Mouse (Mus musculus): Measurements from ENCODE around the gene Notch2. TPM values are rescaled to one million over a fixed set of nuclear protein-coding genes. Genes with fewer than 3 reads are reported as not detected.

Gene Notch2
- polyA plus RNA-seq, 1 experiment from 2014 or later, result 14.5 TPM

DNA sequence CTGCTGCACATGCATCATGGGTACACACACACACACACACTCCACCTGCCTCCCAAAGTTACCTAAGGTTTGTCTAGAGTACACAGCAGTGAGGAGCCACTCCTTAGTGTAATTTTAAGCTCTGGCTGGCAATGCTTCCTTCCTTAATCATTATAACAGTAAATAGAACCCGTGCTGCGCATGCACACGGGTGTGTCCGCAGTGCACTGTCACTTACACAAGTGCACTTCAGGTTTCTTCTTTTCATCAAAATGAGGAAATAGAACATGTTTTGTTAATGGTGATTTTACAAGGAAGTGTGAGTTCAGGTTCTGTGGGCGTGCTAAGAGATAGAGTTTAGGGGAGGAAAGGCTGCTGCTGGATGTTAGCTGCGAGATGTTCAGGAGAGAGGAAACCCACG lies 17.8 kb downstream of the Notch2 start:
- Histone ChIP-seq H3K27ac (replicated peaks in 1 of 2; ENCODE audit: control insufficient read depth in 1 of 2, insufficient read depth in 1 of 2, low read depth in 2 of 2, low read length in 2 of 2) (no peak overlapping the region), H3K9ac (ENCODE audit: low read length) (no peak overlapping the region), H3K4me1 (ENCODE audit: control insufficient read depth in 2 of 2, insufficient read depth in 2 of 2, low read length in 2 of 2) (peaks cover 38 to 79% of the 10 kb centered on the region in 2 experiments), H3K4me2 (ENCODE audit: low read length) (no peak overlapping the region), H3K27me3 (ENCODE audit: control insufficient read depth, insufficient read depth, low read length) (no peaks in the 10 kb centered on the region), H3K9me3 (ENCODE audit: control insufficient read depth, low read length) (no peaks in the 10 kb centered on the region), H3K4me3 (ENCODE audit: control insufficient read depth in 1 of 2, insufficient read depth in 1 of 2, low read depth in 1 of 2, low read length in 2 of 2) (no peak overlapping the region), H3K36me3 (ENCODE audit: control insufficient read depth, insufficient read depth, low read length) (no peaks in the 10 kb centered on the region)
- WGBS, result 78% methylated on average over 7 of the region's 7 CpGs
- ATAC-seq (ENCODE audit: insufficient number of reproducible peaks, insufficient read depth, low FRiP score, low read depth), result no peak

DNA sequence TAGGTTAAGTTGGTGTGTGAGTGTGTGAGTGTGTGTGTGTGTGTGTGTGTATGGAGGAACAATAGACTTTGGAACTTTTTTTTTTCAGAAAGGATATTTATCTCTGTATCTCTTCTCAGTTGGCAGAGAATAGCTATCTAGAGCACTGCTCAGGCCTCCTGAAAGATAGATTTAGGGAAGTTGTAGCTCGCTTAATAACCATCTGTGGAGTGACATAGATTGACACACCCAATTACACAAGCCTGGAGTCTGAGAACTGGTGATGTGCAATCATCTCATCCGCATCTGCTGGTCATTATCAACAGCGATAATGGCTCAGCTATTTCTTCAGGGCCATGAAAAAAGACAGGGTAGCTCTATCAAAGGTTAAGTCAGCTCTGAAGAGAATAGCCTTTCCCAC lies 18.9 kb downstream of the Notch2 start:
- Histone ChIP-seq H3K4me1 (ENCODE audit: control insufficient read depth in 2 of 2, insufficient read depth in 2 of 2, low read length in 2 of 2) (peaks cover 31 to 75% of the 10 kb centered on the region in 2 experiments), H3K4me2 (ENCODE audit: low read length) (no peak overlapping the region)
- 72% methylated on average over 3 of the region's 3 CpGs for WGBS

DNA sequence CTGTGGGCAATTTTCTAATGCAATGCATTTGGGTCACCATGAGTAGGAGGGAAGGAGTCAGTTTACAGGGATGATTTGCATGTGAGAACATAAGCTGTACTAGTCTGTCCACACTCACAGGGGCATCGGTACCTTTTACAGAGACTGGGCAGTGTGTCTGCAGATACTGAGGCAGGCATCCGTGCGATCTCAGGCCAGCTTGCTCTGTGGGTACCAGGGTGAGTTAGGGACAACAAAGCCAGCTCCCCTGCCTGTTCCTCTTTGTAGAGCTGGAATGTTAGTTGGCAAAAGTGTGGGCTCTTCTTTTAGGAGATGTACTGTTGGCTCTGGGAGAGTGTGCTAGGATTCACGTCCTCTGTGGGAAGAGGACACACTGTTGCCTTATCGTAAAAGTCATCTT lies 19.6 kb downstream of the Notch2 start:
- Histone ChIP-seq H3K4me3 (ENCODE audit: control insufficient read depth in 1 of 2, insufficient read depth in 1 of 2, low read depth in 1 of 2, low read length in 2 of 2) (no peak overlapping the region), H3K27me3 (ENCODE audit: control insufficient read depth, insufficient read depth, low read length) (no peaks in the 10 kb centered on the region), H3K36me3 (ENCODE audit: control insufficient read depth, insufficient read depth, low read length) (no peaks in the 10 kb centered on the region), H3K4me1 (ENCODE audit: control insufficient read depth in 2 of 2, insufficient read depth in 2 of 2, low read length in 2 of 2) (peaks cover 30 to 76% of the 10 kb centered on the region in 2 experiments), H3K4me2 (ENCODE audit: low read length) (no peak overlapping the region), H3K9ac (ENCODE audit: low read length) (no peak overlapping the region), H3K27ac (replicated peaks in 1 of 2; ENCODE audit: control insufficient read depth in 1 of 2, insufficient read depth in 1 of 2, low read depth in 2 of 2, low read length in 2 of 2) (no peak overlapping the region), H3K9me3 (ENCODE audit: control insufficient read depth, low read length) (no peaks in the 10 kb centered on the region)
- WGBS, result 39% methylated on average over 5 of the region's 5 CpGs
- ATAC-seq (ENCODE audit: insufficient number of reproducible peaks, insufficient read depth, low FRiP score, low read depth), result no peak

More for the DNA sequence above, 18.9 kb downstream of the Notch2 start:
- ATAC-seq (ENCODE audit: insufficient number of reproducible peaks, insufficient read depth, low FRiP score, low read depth), result no peak
- no peaks in the 10 kb centered on the region for H3K36me3 ChIP-seq (ENCODE audit: control insufficient read depth, insufficient read depth, low read length)
- H3K9ac ChIP-seq (ENCODE audit: low read length), result no peak overlapping the region
- H3K27me3 ChIP-seq (ENCODE audit: control insufficient read depth, insufficient read depth, low read length), result no peaks in the 10 kb centered on the region
- no peaks in the 10 kb centered on the region for H3K9me3 ChIP-seq (ENCODE audit: control insufficient read depth, low read length)
- no peak overlapping the region for H3K27ac ChIP-seq (replicated peaks in 1 of 2; ENCODE audit: control insufficient read depth in 1 of 2, insufficient read depth in 1 of 2, low read depth in 2 of 2, low read length in 2 of 2)
- no peak overlapping the region for H3K4me3 ChIP-seq (ENCODE audit: control insufficient read depth in 1 of 2, insufficient read depth in 1 of 2, low read depth in 1 of 2, low read length in 2 of 2)

DNA sequence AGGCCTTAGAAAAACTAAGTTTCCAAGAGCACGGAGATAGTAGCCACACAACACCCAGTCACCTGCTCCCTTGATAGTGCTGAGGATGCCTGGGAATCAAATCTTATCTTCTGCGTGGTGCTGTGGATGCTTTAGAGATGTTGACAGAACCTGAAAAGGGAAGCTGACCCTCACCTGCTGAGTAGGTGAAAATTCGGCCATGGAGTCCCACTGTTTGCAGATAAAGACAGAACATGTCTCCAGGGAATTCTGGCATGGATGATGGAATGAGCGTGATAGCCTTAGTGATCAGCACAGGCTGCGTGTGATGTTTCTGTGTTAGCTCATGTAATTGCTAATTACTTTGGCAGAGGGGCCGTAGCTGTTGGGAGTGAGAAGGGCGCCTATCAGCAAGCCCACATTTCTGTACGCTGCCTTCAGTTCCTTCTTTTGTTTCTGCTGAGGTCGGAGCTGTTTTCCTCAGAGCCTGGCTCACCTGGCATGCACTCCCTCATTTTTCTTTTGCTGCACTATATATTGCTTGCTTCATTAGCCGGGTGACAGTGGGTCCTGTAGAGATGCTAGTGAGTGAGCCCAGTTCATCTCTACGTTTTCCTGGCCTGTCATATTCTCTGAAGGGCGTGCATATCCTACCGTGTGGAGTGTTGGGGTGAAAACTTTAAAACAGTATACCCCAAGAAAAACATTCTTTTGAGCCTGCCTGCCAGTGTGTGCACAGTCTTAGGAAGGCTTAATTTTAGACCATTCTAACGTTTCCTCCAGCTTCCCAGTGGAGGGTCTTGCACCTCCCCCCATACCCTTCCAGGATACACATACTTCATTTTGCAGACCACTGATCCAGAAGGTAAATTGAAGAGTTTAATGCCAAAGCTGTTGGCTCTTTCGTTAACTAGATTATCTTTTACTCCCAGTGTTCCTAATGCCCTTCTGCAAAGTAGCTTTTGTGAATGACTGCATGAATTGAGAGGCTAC lies 21.6 kb downstream of the Notch2 start:
- Histone ChIP-seq H3K9me3 (ENCODE audit: control insufficient read depth, low read length) (no peaks in the 10 kb centered on the region), H3K4me2 (ENCODE audit: low read length) (no peak overlapping the region; the same call in 1 of the 2 replicates), H3K27me3 (ENCODE audit: control insufficient read depth, insufficient read depth, low read length) (no peaks in the 10 kb centered on the region), H3K9ac (ENCODE audit: low read length) (peak overlapping the region; percentile 28; the same call in 1 of the 2 replicates), H3K4me1 (ENCODE audit: control insufficient read depth in 2 of 2, insufficient read depth in 2 of 2, low read length in 2 of 2) (peaks cover 35 to 76% of the 10 kb centered on the region in 2 experiments), H3K36me3 (ENCODE audit: control insufficient read depth, insufficient read depth, low read length) (no peaks in the 10 kb centered on the region), H3K4me3 (ENCODE audit: control insufficient read depth in 1 of 2, insufficient read depth in 1 of 2, low read depth in 1 of 2, low read length in 2 of 2) (no peak overlapping the region), H3K27ac (replicated peaks in 1 of 2; ENCODE audit: control insufficient read depth in 1 of 2, insufficient read depth in 1 of 2, low read depth in 2 of 2, low read length in 2 of 2) (peak overlapping the region in 1 of 2 experiments; percentile 29; a peak in 1 of 4 replicates)
- ATAC-seq (ENCODE audit: insufficient number of reproducible peaks, insufficient read depth, low FRiP score, low read depth), result no peak
- 37% methylated on average over 15 of the region's 15 CpGs for WGBS

DNA sequence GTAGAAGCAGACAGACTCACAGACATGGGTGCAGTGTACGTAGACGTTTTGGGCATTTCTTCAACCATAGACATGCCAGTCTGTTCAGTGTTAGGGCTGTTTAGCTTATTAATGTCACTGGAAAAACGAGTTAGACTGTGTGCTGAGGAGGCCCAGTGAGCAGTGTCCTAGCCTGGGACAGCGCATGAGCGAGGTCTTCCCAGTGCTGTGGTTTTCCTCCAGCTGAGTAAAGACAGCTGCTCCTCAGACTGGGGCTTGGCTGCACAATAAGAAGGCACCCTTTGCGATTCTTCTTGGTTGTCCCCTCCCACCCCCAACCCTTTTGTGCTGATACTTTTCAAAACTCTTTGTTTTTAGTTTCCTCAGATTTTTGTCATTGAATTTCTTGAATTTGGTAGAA lies 22.8 kb downstream of the Notch2 start:
- Histone ChIP-seq H3K9ac (ENCODE audit: low read length) (0 out of 2 replicates have a peak overlapping the region, but pooled peaks have one; percentile 10), H3K4me1 (ENCODE audit: control insufficient read depth in 2 of 2, insufficient read depth in 2 of 2, low read length in 2 of 2) (peaks cover 36 to 79% of the 10 kb centered on the region in 2 experiments), H3K36me3 (ENCODE audit: control insufficient read depth, insufficient read depth, low read length) (no peaks in the 10 kb centered on the region), H3K4me2 (ENCODE audit: low read length) (no peak overlapping the region), H3K27me3 (ENCODE audit: control insufficient read depth, insufficient read depth, low read length) (no peaks in the 10 kb centered on the region), H3K9me3 (ENCODE audit: control insufficient read depth, low read length) (no peaks in the 10 kb centered on the region), H3K27ac (replicated peaks in 1 of 2; ENCODE audit: control insufficient read depth in 1 of 2, insufficient read depth in 1 of 2, low read depth in 2 of 2, low read length in 2 of 2) (peak overlapping the region in 1 of 2 experiments; percentile 29; a peak in 1 of 4 replicates), H3K4me3 (ENCODE audit: control insufficient read depth in 1 of 2, insufficient read depth in 1 of 2, low read depth in 1 of 2, low read length in 2 of 2) (no peak overlapping the region)
- no peak for ATAC-seq (ENCODE audit: insufficient number of reproducible peaks, insufficient read depth, low FRiP score, low read depth)
- 66% methylated on average over 6 of the region's 6 CpGs for WGBS

DNA sequence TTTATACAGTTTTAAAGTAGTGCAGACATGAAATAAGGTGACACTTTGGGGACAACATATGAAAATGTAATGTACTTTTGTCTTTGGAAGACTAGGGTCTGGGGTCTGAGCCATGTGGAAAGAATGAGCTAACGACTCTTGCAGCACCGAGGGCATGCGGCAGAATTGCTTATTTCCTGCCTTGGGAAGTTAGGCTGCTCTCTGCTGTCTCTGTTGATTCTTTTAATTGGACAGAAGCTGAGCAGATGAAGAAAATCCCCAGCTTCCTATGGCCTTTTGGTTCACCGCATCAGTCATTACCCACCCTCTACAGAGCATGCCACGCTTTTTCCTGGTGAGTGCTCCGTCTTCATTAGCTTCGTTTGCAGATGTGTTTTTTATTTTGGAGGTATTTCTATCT lies 23.8 kb downstream of the Notch2 start:
- peaks cover 36 to 75% of the 10 kb centered on the region in 2 experiments for H3K4me1 ChIP-seq (ENCODE audit: control insufficient read depth in 2 of 2, insufficient read depth in 2 of 2, low read length in 2 of 2)
- H3K9ac ChIP-seq (ENCODE audit: low read length), result no peak overlapping the region
- no peak overlapping the region for H3K4me3 ChIP-seq (ENCODE audit: control insufficient read depth in 1 of 2, insufficient read depth in 1 of 2, low read depth in 1 of 2, low read length in 2 of 2)
- ATAC-seq (ENCODE audit: insufficient number of reproducible peaks, insufficient read depth, low FRiP score, low read depth), result no peak
- no peak overlapping the region for H3K4me2 ChIP-seq (ENCODE audit: low read length)
- no peaks in the 10 kb centered on the region for H3K27me3 ChIP-seq (ENCODE audit: control insufficient read depth, insufficient read depth, low read length)
- H3K9me3 ChIP-seq (ENCODE audit: control insufficient read depth, low read length), result no peaks in the 10 kb centered on the region
- H3K27ac ChIP-seq (replicated peaks in 1 of 2; ENCODE audit: control insufficient read depth in 1 of 2, insufficient read depth in 1 of 2, low read depth in 2 of 2, low read length in 2 of 2), result peak overlapping the region in 1 of 2 experiments; percentile 1; a peak in 1 of 4 replicates
- 69% methylated on average over 7 of the region's 7 CpGs for WGBS
- no peaks in the 10 kb centered on the region for H3K36me3 ChIP-seq (ENCODE audit: control insufficient read depth, insufficient read depth, low read length)

DNA sequence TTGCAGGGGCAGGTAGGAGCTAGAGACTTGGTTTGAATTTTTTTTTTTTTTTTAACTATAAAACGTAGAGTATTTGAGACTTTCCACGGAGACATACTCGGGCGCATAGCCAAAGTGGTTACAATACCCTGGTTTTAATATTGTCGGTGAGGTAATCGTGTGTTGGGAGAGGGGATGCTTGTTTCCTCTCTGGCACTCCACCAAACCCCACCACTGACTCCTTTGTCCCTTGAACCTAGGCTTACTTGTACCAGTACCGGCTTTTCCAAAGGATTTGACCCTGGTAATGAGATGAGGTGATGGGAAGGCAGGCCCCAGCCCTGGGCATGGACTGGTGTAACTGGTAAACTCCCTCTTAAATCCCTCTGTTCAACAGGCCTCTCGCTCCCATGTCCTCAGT lies 25.3 kb downstream of the Notch2 start:
- H3K9ac ChIP-seq (ENCODE audit: low read length), result no peak overlapping the region
- H3K27me3 ChIP-seq (ENCODE audit: control insufficient read depth, insufficient read depth, low read length), result no peaks in the 10 kb centered on the region
- no peaks in the 10 kb centered on the region for H3K36me3 ChIP-seq (ENCODE audit: control insufficient read depth, insufficient read depth, low read length)
- no peak overlapping the region for H3K4me2 ChIP-seq (ENCODE audit: low read length)
- H3K4me3 ChIP-seq (ENCODE audit: control insufficient read depth in 1 of 2, insufficient read depth in 1 of 2, low read depth in 1 of 2, low read length in 2 of 2), result no peak overlapping the region
- H3K9me3 ChIP-seq (ENCODE audit: control insufficient read depth, low read length), result no peaks in the 10 kb centered on the region
- no peak for ATAC-seq (ENCODE audit: insufficient number of reproducible peaks, insufficient read depth, low FRiP score, low read depth)
- peaks cover 41 to 80% of the 10 kb centered on the region in 2 experiments for H3K4me1 ChIP-seq (ENCODE audit: control insufficient read depth in 2 of 2, insufficient read depth in 2 of 2, low read length in 2 of 2)
- peak overlapping the region; percentile 31 to 70; a peak in 3 of 4 replicates for H3K27ac ChIP-seq (replicated peaks in 1 of 2; ENCODE audit: control insufficient read depth in 1 of 2, insufficient read depth in 1 of 2, low read depth in 2 of 2, low read length in 2 of 2)
- WGBS, result 65% methylated on average over 8 of the region's 8 CpGs
